Mouse (Mus musculus) spleen, adult 2 months (tissue): Measurements from ENCODE around the gene Ttc13. TPM values are rescaled to one million over a fixed set of nuclear protein-coding genes. Genes with fewer than 3 reads are reported as not detected.

Experiments used
- DNase-seq, 2 experiments: peaks; one replicate each; pipeline versions ENCODE4 v3.0.0 to v3.0.0-alpha.2; 2012 to 2021; ENCODE audit warnings: low spot score in 2 of 2, low read depth in 1 of 2
- H3K27ac ChIP-seq: fragments of 200-500 bp; 2 replicates; pipeline ENCODE4 v1.5.1; 2012; ENCODE audit warnings: low read length, inconsistent platforms; ENCODE audit not compliant: insufficient read depth
- H3K27me3 ChIP-seq: fragments of 200-500 bp; 2 replicates; pipeline ENCODE4 v1.6.1; 2012; ENCODE audit warnings: mild to moderate bottlenecking, moderate library complexity, low read length, inconsistent platforms; ENCODE audit not compliant: control insufficient read depth, insufficient read depth
- H3K36me3 ChIP-seq: fragments of 200-500 bp; 2 replicates; pipeline ENCODE4 v1.6.1; 2012; ENCODE audit warnings: mild to moderate bottlenecking, low read length, inconsistent platforms; ENCODE audit not compliant: control insufficient read depth, insufficient read depth
- H3K4me1 ChIP-seq: fragments of 200-500 bp; 2 replicates; pipeline ENCODE4 v1.6.1; 2011; ENCODE audit warnings: inconsistent platforms; ENCODE audit not compliant: control insufficient read depth, insufficient read depth, insufficient read length
- H3K4me3 ChIP-seq: fragments of 200-500 bp; 2 replicates; pipeline ENCODE4 v1.5.1; 2011; ENCODE audit warnings: mild to moderate bottlenecking, inconsistent platforms; ENCODE audit not compliant: insufficient read depth, insufficient read length; ENCODE audit errors: extremely low read depth
- CTCF ChIP-seq: fragments of 200-500 bp; IDR thresholded peaks from 2 replicates; pipeline ENCODE4 v1.5.1; 2011; ENCODE audit warnings: mild to moderate bottlenecking, inconsistent platforms; ENCODE audit not compliant: insufficient read depth, insufficient read length, insufficient replicate concordance; ENCODE audit errors: extremely low read depth
- POLR2A ChIP-seq: fragments of 200-500 bp; IDR thresholded peaks from 2 replicates; pipeline ENCODE4 v1.6.1; 2011; ENCODE audit warnings: low read depth, low read length, inconsistent platforms
- WGBS: fragments of 180-500 bp; shearing (Covaris S2); methylation state at CpG from one replicate; pipeline ENCODE4 v1.1.7; 2018; 5-methylcytosine and 5-hydroxymethylcytosine counted together
- polyA plus RNA-seq: library from polyadenylated mRNA; depleted of rRNA; stranded (reverse); fragments of >200 nt; gene quantifications from 2 replicates; pipeline ENCODE4 v1.2.3, GENCODE M21; 2012

The Ttc13 gene
- polyA plus RNA-seq, 1 experiment = 18.5 TPM

GRCm38 (mm10) chr8:124735371-124735911 lies 13.7 kb upstream of the Ttc13 start:
- no peak for TF ChIP-seq POLR2A
- TF ChIP-seq CTCF = no peak
- H3K27ac ChIP-seq = no peak overlapping the region
- 91% methylated on average over 3 of the region's 3 CpGs for WGBS
- DNase-seq = no peak
- H3K4me3 ChIP-seq = no peak overlapping the region
- H3K36me3 ChIP-seq = peaks cover 38% of the 10 kb centered on the region
- no peaks in the 10 kb centered on the region for H3K27me3 ChIP-seq
- H3K4me1 ChIP-seq = no peaks in the 10 kb centered on the region

DNA sequence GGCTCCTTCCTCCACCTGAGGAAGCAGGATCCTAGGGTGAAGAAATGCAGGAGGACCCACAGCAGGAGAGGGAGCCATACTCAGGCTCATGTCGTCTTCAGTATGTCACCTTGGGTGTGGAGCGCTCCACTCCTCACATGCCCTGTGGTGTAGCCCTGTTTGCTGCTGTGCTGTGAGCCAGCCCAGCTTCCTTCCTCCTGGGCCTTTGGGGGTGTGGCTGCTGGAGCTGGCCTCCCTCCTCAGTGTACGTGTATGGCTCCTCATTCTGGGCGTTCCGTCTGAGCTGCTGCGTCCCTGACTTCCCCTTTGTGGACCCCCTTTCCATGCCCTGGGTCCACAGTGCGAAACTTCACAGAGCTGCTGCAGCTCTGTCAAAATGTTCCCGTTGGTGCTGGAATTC lies 11.0 kb upstream of the Ttc13 start:
- H3K27me3 ChIP-seq = no peaks in the 10 kb centered on the region
- WGBS = 62% methylated on average over 8 of the region's 8 CpGs
- no peaks in the 10 kb centered on the region for H3K4me1 ChIP-seq
- no peak overlapping the region for H3K27ac ChIP-seq
- no peak for TF ChIP-seq POLR2A
- no peak overlapping the region for H3K4me3 ChIP-seq
- DNase-seq = no peak
- peaks cover 51% of the 10 kb centered on the region for H3K36me3 ChIP-seq

DNA sequence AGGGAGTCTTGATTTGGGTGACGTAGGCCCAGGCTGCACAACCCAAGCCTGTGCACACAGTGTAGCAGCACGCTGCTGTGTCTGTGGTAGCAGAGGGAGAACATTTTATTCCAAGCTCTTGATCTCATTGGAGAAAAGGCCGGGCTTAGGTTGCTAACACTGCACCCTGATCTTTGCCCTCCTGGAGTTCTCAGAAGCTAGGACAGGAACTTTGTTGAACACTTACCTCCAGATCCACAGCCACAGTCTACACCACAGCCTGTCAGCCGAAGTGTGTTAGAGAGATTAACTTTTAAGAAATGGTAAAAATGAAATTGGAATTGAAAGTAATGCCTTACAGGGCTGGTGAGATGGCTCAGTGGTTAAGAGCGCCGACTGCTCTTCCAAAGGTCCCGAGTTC lies 2.5 kb upstream of the Ttc13 start:
- Histone ChIP-seq H3K27me3 (no peaks in the 10 kb centered on the region), H3K36me3 (peaks cover 12% of the 10 kb centered on the region), H3K4me3 (no peak overlapping the region), H3K4me1 (peaks cover 7% of the 10 kb centered on the region; the same call in 1 of the 2 replicates), H3K27ac (no peak overlapping the region)
- TF ChIP-seq CTCF = no peak
- WGBS = 93% methylated on average over 7 of the region's 7 CpGs
- DNase-seq = no peak

GRCm38 (mm10) chr8:124720938-124721861 lies 583 bp downstream of the Ttc13 start:
- no peaks in the 10 kb centered on the region for H3K36me3 ChIP-seq
- peaks cover 7% of the 10 kb centered on the region; the same call in 1 of the 2 replicates for H3K4me1 ChIP-seq
- no peaks in the 10 kb centered on the region for H3K27me3 ChIP-seq
- TF ChIP-seq CTCF (no peak), POLR2A (no peak)
- WGBS = 3% methylated on average over 31 of the region's 31 CpGs
- H3K4me3 ChIP-seq = peak overlapping the region; percentile 74
- H3K27ac ChIP-seq = peak overlapping the region; percentile 4; the same call in 1 of the 2 replicates
- no peak for DNase-seq

DNA sequence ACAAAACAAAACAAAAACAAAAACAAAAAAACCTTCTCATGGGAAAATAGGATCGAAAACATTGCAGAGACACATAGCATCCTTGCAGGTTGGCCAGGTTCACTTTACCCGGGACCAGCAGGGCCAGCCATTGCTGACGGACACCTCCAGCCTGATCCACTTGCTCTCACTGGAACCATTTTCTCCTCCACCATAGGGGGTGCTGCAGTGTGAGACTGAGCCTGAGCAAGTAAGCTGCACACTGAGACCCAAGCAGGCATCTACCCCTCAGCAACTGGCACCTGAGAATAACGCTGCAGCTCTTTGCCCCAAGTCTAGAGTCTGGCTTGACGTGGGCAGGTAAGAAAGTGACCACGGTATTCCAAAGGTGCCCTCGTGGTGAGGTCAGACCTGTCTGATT lies 1.6 kb downstream of the Ttc13 start:
- no peaks in the 10 kb centered on the region for H3K27me3 ChIP-seq
- H3K4me3 ChIP-seq = no peak overlapping the region
- TF ChIP-seq CTCF = no peak
- TF ChIP-seq POLR2A = no peak
- 92% methylated on average over 7 of the region's 7 CpGs for WGBS
- no peak for DNase-seq
- H3K4me1 ChIP-seq = peaks cover 7% of the 10 kb centered on the region; the same call in 1 of the 2 replicates
- H3K27ac ChIP-seq = no peak overlapping the region
- no peaks in the 10 kb centered on the region for H3K36me3 ChIP-seq

DNA sequence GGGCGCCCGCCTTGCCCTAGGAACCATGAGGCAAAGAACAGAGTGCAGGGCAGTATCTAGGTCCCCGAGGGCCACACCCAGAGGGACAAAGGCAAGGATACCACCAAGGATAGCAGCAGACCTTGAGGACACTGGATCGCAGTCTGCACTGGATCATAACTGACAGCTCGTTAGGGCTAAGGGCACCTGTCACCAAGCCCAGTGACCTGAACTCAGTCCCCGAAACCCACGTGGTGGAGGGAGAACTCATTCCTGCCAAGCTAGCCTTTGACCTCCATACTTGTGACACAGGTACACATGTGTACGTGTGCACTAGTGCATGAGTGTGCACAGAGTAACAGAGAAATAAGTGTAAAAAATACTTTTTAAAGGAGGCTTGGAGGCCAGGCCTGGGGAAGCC lies 6.0 kb downstream of the Ttc13 start:
- H3K4me3 ChIP-seq = no peak overlapping the region
- no peak for DNase-seq
- no peak for TF ChIP-seq CTCF
- TF ChIP-seq POLR2A = no peak
- peaks cover under 1% of the 10 kb centered on the region; the same call in 1 of the 2 replicates for H3K4me1 ChIP-seq
- 92% methylated on average over 8 of the region's 8 CpGs for WGBS
- no peaks in the 10 kb centered on the region for H3K27me3 ChIP-seq
- H3K27ac ChIP-seq = no peak overlapping the region
- H3K36me3 ChIP-seq = peaks cover 20% of the 10 kb centered on the region

DNA sequence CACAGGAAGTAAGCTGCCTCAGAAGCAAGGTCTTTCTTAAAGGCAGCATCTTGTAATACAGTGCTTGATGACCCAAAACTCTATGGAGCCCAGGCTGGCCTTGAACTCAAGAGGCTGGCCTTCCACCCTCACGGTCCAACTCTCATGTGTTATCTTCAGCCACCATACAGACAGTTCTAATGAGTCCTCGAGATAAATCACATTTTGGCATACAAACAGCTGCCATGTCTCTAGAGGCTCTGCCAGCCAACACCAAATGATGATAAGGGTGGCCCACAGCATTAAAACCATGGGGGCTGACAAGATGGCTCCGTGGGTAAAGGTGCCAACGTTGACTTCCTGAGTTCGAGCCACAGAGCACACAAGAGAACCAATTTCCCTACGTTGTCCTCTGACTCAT lies 8.6 kb downstream of the Ttc13 start:
- Histone ChIP-seq H3K27me3 (no peaks in the 10 kb centered on the region), H3K36me3 (peaks cover 20% of the 10 kb centered on the region), H3K4me3 (no peak overlapping the region), H3K4me1 (no peaks in the 10 kb centered on the region), H3K27ac (no peak overlapping the region)
- 81% methylated on average over 6 of the region's 6 CpGs for WGBS
- no peak for DNase-seq
- TF ChIP-seq CTCF = no peak
